Mouse (Mus musculus) cortical plate, adult 2 months (tissue): ENCODE measurements around the gene Sp7. TPM values are rescaled to one million over a fixed set of nuclear protein-coding genes. Genes with fewer than 3 reads are reported as not detected.

ENCODE experiments used
- H3K27ac ChIP-seq: fragments of 200-500 bp; 2 replicates; pipeline ENCODE4 v1.5.1; 2012; ENCODE audit warnings: low read length, control low read depth, inconsistent platforms; ENCODE audit not compliant: insufficient read depth
- H3K4me1 ChIP-seq: fragments of 200-500 bp; 2 replicates; pipeline ENCODE4 v1.6.1; 2011; ENCODE audit warnings: low read length; ENCODE audit not compliant: control insufficient read depth, insufficient read depth
- H3K4me3 ChIP-seq: fragments of 200-500 bp; 2 replicates; pipeline ENCODE4 v1.5.1; 2011; ENCODE audit warnings: mild to moderate bottlenecking, low read length, control low read depth; ENCODE audit not compliant: insufficient read depth
- CTCF ChIP-seq: fragments of 200-500 bp; IDR thresholded peaks from 2 replicates; pipeline ENCODE4 v1.5.1; 2011; ENCODE audit warnings: mild to moderate bottlenecking, control low read depth, low read length; ENCODE audit not compliant: insufficient read depth; ENCODE audit errors: extremely low read depth
- POLR2A ChIP-seq: fragments of 200-500 bp; IDR thresholded peaks from 2 replicates; pipeline ENCODE4 v1.6.1; 2011; ENCODE audit warnings: mild to moderate bottlenecking, low read length, control low read depth; ENCODE audit not compliant: insufficient read depth; ENCODE audit errors: extremely low read depth
- polyA plus RNA-seq: library from polyadenylated mRNA; depleted of rRNA; stranded (reverse); fragments of >200 nt; gene quantifications from 2 replicates; pipeline ENCODE4 v1.2.3, GENCODE M21; 2012; rRNA removed

Sp7 gene
- 1.6 and 2.3 TPM in 2 replicates for polyA plus RNA-seq

DNA sequence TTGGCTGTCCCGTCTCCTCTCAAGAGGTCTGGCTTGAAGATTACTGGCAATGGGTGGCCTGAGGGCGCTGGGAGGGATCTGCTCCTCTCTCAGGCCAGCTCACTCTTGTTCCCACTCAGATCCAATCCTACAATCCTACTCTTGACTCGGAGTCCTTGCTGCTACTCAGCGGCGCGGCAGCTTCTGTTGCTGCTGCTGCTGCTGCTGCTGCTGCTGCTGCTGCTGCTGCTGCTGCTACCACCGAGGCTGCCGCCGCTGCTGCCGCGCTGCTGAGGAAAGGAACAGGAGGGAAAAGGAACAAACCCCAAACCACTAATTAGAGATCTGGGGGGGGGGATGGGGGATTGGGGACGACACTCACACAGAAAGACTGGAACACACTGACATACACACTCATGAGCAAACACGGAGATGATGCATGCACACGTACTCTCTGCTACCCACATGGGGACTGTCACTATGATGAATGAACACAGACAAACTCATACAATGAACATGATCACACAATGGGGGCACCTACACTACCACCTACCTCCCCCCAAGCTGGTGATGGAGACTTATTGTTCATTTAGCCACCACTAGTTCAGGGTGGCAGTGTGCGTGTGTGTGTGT is at the start of gene Sp7:
Gene Sp7 (minus strand): TSS at position 450 of the 612 bp plus-strand sequence.
- Histone ChIP-seq H3K4me3 (peak within 1 kb of the TSS; percentile 13; the same call in 1 of the 2 replicates), H3K27ac (no peak within 1 kb of the TSS), H3K4me1 (no peaks in the 10 kb centered on the region; the same call in 1 of the 2 replicates)
- TF ChIP-seq CTCF = no peak
- TF ChIP-seq POLR2A = no peak

DNA sequence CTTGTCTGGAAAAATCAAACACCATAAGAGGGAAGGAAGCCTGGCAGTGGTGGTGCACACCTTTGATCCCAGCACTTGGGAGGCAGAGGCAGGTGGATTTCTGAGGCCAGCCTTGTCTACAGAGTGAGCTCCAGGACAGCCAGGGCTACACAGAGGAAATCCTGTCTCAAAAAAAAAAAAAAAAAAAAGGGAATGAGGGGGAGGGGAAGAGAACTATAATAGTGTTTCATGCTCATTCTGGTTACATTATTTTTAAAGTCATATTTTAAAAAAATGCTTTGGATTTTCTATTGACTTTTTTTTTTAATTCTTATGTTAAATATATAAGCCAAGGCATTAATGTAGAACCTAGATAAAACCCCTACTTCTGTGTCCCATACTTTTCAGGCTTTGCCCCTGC is 46.7 kb upstream of the Sp7 start:
- H3K4me3 ChIP-seq = no peak overlapping the region
- no peak for TF ChIP-seq POLR2A
- TF ChIP-seq CTCF = no peak
- H3K27ac ChIP-seq = no peak overlapping the region
- peaks cover 5% of the 10 kb centered on the region for H3K4me1 ChIP-seq

DNA sequence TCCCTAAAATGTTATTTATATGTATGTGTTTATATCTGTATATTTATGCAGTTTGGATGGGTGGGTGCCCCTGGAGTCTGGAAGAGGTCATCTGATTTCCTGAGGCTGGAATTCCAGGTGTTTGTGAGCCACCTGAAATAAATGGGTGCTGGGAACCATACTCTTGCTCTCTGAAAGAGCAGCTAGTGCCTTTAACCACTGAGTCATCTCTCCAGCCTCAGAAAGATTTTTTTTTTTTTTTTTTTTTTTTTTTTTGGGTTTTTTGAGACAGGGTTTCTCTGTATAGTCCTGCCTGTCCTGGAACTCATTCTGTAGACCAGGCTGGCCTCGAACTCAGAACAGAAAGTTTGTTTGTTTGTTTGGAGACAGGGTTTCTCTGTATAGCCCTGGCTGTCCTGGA is 44.1 kb upstream of the Sp7 start:
- no peak for TF ChIP-seq POLR2A
- no peak for TF ChIP-seq CTCF
- Histone ChIP-seq H3K4me1 (peaks cover 6% of the 10 kb centered on the region), H3K27ac (no peak overlapping the region), H3K4me3 (no peak overlapping the region)

DNA sequence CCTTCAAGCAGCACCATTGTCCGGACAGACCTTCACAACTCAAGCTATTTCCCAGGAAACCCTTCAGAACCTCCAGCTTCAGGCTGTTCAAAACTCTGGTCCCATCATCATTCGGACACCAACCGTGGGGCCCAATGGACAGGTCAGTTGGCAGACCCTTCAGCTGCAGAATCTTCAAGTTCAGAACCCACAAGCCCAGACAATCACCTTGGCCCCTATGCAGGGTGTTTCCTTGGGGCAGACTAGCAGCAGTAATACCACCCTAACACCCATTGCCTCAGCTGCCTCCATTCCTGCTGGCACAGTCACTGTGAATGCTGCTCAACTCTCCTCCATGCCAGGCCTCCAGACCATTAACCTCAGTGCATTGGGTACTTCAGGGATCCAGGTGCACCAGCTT is 42.3 kb upstream of the Sp7 start:
- no peak overlapping the region for H3K27ac ChIP-seq
- no peak overlapping the region for H3K4me3 ChIP-seq
- no peak for TF ChIP-seq CTCF
- no peak for TF ChIP-seq POLR2A
- peaks cover 6% of the 10 kb centered on the region for H3K4me1 ChIP-seq

DNA sequence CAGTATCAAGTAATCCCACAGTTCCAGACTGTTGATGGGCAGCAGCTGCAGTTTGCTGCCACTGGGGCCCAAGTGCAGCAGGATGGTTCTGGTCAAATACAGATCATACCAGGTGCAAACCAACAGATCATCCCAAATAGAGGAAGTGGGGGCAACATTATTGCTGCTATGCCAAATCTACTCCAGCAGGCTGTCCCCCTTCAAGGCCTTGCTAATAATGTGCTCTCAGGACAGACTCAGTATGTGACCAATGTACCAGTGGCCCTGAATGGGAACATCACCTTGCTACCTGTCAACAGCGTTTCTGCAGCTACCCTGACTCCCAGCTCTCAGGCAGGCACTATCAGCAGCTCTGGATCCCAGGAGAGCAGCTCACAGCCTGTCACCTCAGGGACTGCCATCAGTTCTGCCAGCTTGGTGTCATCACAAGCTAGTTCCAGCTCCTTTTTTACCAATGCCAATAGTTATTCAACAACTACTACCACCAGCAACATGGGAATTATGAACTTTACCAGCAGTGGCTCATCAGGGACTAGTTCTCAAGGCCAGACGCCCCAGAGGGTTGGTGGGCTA is 41.7 kb upstream of the Sp7 start:
- Histone ChIP-seq H3K4me3 (no peak overlapping the region), H3K27ac (no peak overlapping the region), H3K4me1 (peaks cover 6% of the 10 kb centered on the region)
- no peak for TF ChIP-seq CTCF
- no peak for TF ChIP-seq POLR2A

DNA sequence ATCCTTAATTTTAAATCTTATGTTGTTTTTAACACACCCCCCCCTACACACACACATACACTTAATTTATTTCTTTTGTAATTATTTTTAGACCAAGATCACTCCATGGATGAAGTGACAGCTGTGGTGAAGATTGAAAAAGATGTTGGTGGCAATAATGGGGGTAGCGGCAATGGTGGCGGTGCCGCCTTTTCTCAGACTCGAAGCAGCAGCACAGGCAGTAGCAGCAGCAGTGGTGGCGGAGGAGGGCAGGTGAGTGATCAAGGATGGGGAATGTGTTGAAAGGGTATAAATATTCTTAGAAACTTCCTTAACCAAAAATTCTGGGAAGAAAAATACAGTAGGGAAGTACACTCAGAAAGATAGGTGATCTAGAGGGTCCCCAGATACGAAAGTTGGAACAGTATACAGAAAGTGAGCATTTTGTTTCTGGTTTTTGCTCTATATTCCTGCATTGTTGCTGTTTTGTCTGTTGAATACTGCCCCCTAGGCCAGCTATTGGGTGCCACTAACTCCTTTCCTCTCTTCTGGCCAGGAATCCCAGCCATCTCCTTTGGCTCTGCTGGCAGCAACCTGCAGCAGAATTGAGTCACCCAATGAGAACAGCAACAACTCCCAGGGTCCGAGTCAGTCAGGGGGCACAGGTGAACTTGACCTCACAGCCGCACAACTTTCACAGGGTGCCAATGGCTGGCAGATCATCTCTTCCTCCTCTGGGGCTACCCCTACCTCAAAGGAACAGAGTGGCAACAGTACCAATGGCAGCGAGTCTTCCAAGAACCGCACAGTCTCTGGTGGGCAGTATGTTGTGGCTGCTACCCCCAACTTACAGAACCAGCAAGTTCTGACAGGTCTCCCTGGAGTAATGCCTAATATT is 40.9 kb upstream of the Sp7 start:
- Histone ChIP-seq H3K27ac (no peak overlapping the region), H3K4me1 (peaks cover 6% of the 10 kb centered on the region)
- TF ChIP-seq CTCF (no peak), POLR2A (no peak)

DNA sequence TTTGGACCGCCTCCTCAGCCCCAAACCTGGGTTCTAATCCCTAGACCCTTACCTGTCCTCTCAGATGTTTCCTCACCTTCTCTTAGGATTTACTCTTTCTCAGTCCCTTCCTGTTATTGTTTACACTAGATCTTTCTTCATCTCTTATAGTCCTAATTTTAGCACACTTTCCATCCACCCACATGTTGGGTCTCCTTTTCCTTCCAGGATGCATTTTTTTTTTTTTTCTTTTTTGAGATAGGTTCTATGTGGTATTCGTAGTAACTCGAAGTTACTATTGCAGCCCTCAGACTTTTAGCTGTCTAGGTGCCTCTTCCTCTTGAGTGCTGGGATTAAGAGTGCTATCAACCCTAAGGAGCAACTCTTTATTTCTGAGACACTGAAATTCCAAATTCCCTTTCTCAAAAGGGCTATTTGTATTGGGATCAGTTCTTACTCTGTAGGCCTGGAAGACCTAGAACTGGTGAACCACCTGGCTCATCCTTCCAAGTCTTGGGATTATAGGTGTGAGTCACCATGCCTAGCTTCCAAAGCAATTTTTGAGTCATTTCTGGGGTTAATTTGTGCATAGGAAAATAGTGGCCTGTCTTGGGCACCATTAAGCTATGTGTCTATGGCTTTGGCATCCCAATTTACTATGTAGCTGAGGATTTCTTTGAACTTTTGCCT is 40.1 kb upstream of the Sp7 start:
- TF ChIP-seq CTCF = no peak
- TF ChIP-seq POLR2A = no peak
- Histone ChIP-seq H3K4me3 (peak overlapping the region; percentile 31), H3K4me1 (peaks cover 6% of the 10 kb centered on the region), H3K27ac (no peak overlapping the region)

More for the DNA sequence above, 40.9 kb upstream of the Sp7 start:
- H3K4me3 ChIP-seq = no peak overlapping the region

DNA sequence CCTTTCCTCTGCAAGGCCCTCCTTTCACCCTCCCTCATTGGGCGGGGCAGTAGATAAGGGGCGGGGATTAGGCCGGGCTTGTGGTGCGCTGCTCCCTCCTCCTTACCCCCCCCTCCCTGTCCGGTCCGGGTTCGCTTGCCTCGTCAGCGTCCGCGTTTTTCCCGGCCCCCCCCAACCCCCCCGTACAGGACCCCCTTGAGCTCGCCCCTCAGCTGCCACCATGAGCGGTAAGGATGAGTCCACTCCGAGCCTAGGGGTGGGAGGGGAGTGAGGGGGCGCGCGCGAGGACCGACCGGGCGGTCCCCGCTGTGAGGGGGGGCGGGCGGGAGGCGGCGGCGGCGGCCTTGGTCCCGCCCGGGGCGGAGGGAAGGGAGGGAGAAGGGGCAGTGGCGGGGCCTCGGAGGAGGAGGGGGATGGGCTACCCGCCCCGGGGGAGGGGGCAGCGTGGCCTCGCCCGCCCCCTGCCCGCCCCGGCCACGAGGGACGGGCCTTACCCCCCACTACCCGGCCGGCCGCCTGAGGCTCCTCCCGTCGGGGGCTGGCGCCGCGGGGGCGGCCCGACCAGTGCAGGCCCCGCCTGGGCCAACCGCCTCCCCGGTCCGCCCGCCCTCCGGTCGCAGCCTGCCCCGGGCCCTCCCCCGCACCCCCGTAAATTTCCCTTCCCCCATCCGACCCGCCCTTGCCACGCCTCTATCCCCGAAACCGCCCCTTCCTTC is 39.4 kb upstream of the Sp7 start:
- TF ChIP-seq POLR2A (peak; percentile 56; the same call in 1 of the 2 replicates), CTCF (no peak)
- peaks cover 6% of the 10 kb centered on the region for H3K4me1 ChIP-seq
- H3K27ac ChIP-seq = no peak overlapping the region
- peak overlapping the region; percentile 31 for H3K4me3 ChIP-seq
